Mouse (Mus musculus): ENCODE measurements around the gene Sall4. TPM values are rescaled to one million over a fixed set of nuclear protein-coding genes. Genes with fewer than 3 reads are reported as not detected.
A peak's percentile ranks its signal among the peaks of the same experiment; 100 is the strongest.
"Not testable (repeated sequence)": the region's sequence is repeated elsewhere in the genome, so short reads cannot be mapped to it uniquely, and the experiment has no call there.

Sall4 gene
- polyA plus RNA-seq, 1 experiment = not detected

GRCm38 (mm10) chr2:168761954-168762353 is 5.8 kb downstream of the Sall4 start:
- TF ChIP-seq POLR2A (IDR thresholded peaks at IDR 0.05; ENCODE audit: low read depth, low read length) (no peak), CTCF (conservative IDR thresholded peaks at IDR 0.05; ENCODE audit: insufficient read depth, insufficient read length, low read depth, low read length) (no peak)
- no peak overlapping the region for H3K27ac ChIP-seq (ENCODE audit: insufficient read depth, low read depth, low read length)
- no peak overlapping the region for H3K4me3 ChIP-seq (ENCODE audit: insufficient read depth, low read depth, low read length)
- 15% methylated on average over 4 of the region's 4 CpGs for WGBS
- no peaks in the 10 kb centered on the region for H3K36me3 ChIP-seq (ENCODE audit: control insufficient read depth, insufficient read depth, low read length)
- no peaks in the 10 kb centered on the region for H3K4me1 ChIP-seq (ENCODE audit: control insufficient read depth, insufficient read depth, low read length)
- DNase-seq = no peak
- no peaks in the 10 kb centered on the region; the same call in 1 of the 2 replicates for H3K27me3 ChIP-seq (replicated peaks; ENCODE audit: control insufficient read depth, insufficient read depth, low read length)

- Histone ChIP-seq H3K4me1 (ENCODE audit: control insufficient read depth, insufficient read depth, low read length) (no peaks in the 10 kb centered on the region), H3K27me3 (replicated peaks; ENCODE audit: control insufficient read depth, insufficient read depth, low read length) (no peaks in the 10 kb centered on the region), H3K27ac (ENCODE audit: insufficient read depth, low read depth, low read length) (no peak overlapping the region), H3K4me3 (ENCODE audit: insufficient read depth, low read depth, low read length) (no peak overlapping the region), H3K36me3 (ENCODE audit: control insufficient read depth, insufficient read depth, low read length) (no peaks in the 10 kb centered on the region)
- WGBS = 79% methylated on average over 9 of the region's 9 CpGs
- TF ChIP-seq CTCF (conservative IDR thresholded peaks at IDR 0.05; ENCODE audit: insufficient read depth, insufficient read length, low read depth, low read length) (no peak), POLR2A (IDR thresholded peaks at IDR 0.05; ENCODE audit: low read depth, low read length) (no peak)
- DNase-seq = no peak
Measured at GRCm38 (mm10) chr2:168761141-168761540, 6.6 kb downstream of the Sall4 start.

- not testable (repeated sequence) for DNase-seq; H3K4me1 ChIP-seq (ENCODE audit: control insufficient read depth, insufficient read depth, low read length); H3K36me3 ChIP-seq (ENCODE audit: control insufficient read depth, insufficient read depth, low read length); H3K27me3 ChIP-seq (replicated peaks; ENCODE audit: control insufficient read depth, insufficient read depth, low read length); H3K27ac ChIP-seq (ENCODE audit: insufficient read depth, low read depth, low read length); H3K4me3 ChIP-seq (ENCODE audit: insufficient read depth, low read depth, low read length)
- WGBS = 90% methylated on average over 10 of the region's 10 CpGs
Measured at GRCm38 (mm10) chr2:168744406-168744805, 23.3 kb downstream of the Sall4 start.

GRCm38 (mm10) chr2:168742649-168743048 is 25.1 kb downstream of the Sall4 start:
- Histone ChIP-seq H3K4me1 (ENCODE audit: control insufficient read depth, insufficient read depth, low read length) (peaks cover 3% of the 10 kb centered on the region; the same call in 1 of the 2 replicates), H3K27me3 (replicated peaks; ENCODE audit: control insufficient read depth, insufficient read depth, low read length) (no peaks in the 10 kb centered on the region), H3K36me3 (ENCODE audit: control insufficient read depth, insufficient read depth, low read length) (no peaks in the 10 kb centered on the region), H3K4me3 (ENCODE audit: insufficient read depth, low read depth, low read length) (no peak overlapping the region), H3K27ac (ENCODE audit: insufficient read depth, low read depth, low read length) (no peak overlapping the region)
- TF ChIP-seq POLR2A (IDR thresholded peaks at IDR 0.05; ENCODE audit: low read depth, low read length) = no peak
- peak; percentile 74 for TF ChIP-seq CTCF (conservative IDR thresholded peaks at IDR 0.05; ENCODE audit: insufficient read depth, insufficient read length, low read depth, low read length)
- 26% methylated on average over 7 of the region's 7 CpGs for WGBS
- DNase-seq = peak; percentile 52

- 5% methylated on average over 33 of the region's 33 CpGs for WGBS
- DNase-seq = peak; percentile 58
- peaks cover 3% of the 10 kb centered on the region; the same call in 1 of the 2 replicates for H3K4me1 ChIP-seq (ENCODE audit: control insufficient read depth, insufficient read depth, low read length)
- no peak for TF ChIP-seq POLR2A (IDR thresholded peaks at IDR 0.05; ENCODE audit: low read depth, low read length)
- TF ChIP-seq CTCF (conservative IDR thresholded peaks at IDR 0.05; ENCODE audit: insufficient read depth, insufficient read length, low read depth, low read length) = no peak
- H3K4me3 ChIP-seq (ENCODE audit: insufficient read depth, low read depth, low read length) = peak within 1 kb of the TSS; percentile 78
- H3K27ac ChIP-seq (ENCODE audit: insufficient read depth, low read depth, low read length) = no peak within 1 kb of the TSS
- H3K36me3 ChIP-seq (ENCODE audit: control insufficient read depth, insufficient read depth, low read length) = no peaks in the 10 kb centered on the region
- H3K27me3 ChIP-seq (replicated peaks; ENCODE audit: control insufficient read depth, insufficient read depth, low read length) = no peaks in the 10 kb centered on the region
Measured at GRCm38 (mm10) chr2:168742059-168742627, 25.6 kb downstream of the Sall4 start, which contains the start of gene Atp9a. Atp9a (minus strand) TSS chr2:168742409.

GRCm38 (mm10) chr2:168741273-168742058 is 26.3 kb downstream of the Sall4 start:
- TF ChIP-seq POLR2A (IDR thresholded peaks at IDR 0.05; ENCODE audit: low read depth, low read length) (no peak), CTCF (conservative IDR thresholded peaks at IDR 0.05; ENCODE audit: insufficient read depth, insufficient read length, low read depth, low read length) (no peak)
- WGBS = 11% methylated on average over 98 of the region's 108 CpGs
- peak; percentile 94 for DNase-seq
- H3K4me3 ChIP-seq (ENCODE audit: insufficient read depth, low read depth, low read length) = peak overlapping the region; percentile 78
- no peak overlapping the region for H3K27ac ChIP-seq (ENCODE audit: insufficient read depth, low read depth, low read length)
- H3K36me3 ChIP-seq (ENCODE audit: control insufficient read depth, insufficient read depth, low read length) = no peaks in the 10 kb centered on the region
- no peaks in the 10 kb centered on the region for H3K27me3 ChIP-seq (replicated peaks; ENCODE audit: control insufficient read depth, insufficient read depth, low read length)
- H3K4me1 ChIP-seq (ENCODE audit: control insufficient read depth, insufficient read depth, low read length) = peaks cover 3% of the 10 kb centered on the region; the same call in 1 of the 2 replicates

- no peaks in the 10 kb centered on the region for H3K27me3 ChIP-seq (replicated peaks; ENCODE audit: control insufficient read depth, insufficient read depth, low read length)
- no peak for DNase-seq
- H3K36me3 ChIP-seq (ENCODE audit: control insufficient read depth, insufficient read depth, low read length) = no peaks in the 10 kb centered on the region
- WGBS = 92% methylated on average over 10 of the region's 10 CpGs
- peaks cover 3% of the 10 kb centered on the region; the same call in 1 of the 2 replicates for H3K4me1 ChIP-seq (ENCODE audit: control insufficient read depth, insufficient read depth, low read length)
- TF ChIP-seq POLR2A (IDR thresholded peaks at IDR 0.05; ENCODE audit: low read depth, low read length) (no peak), CTCF (conservative IDR thresholded peaks at IDR 0.05; ENCODE audit: insufficient read depth, insufficient read length, low read depth, low read length) (no peak)
- no peak overlapping the region for H3K27ac ChIP-seq (ENCODE audit: insufficient read depth, low read depth, low read length)
- H3K4me3 ChIP-seq (ENCODE audit: insufficient read depth, low read depth, low read length) = no peak overlapping the region
Measured at GRCm38 (mm10) chr2:168740496-168740895, 27.2 kb downstream of the Sall4 start.
